Mouse (Mus musculus) testis, adult 2 months (tissue): ENCODE results near the gene Gpha2. TPM values are rescaled to one million over a fixed set of nuclear protein-coding genes. Genes with fewer than 3 reads are reported as not detected.

Source experiments
- H3K27ac ChIP-seq: fragments of 200-500 bp; 2 replicates; pipeline ENCODE4 v1.5.1; 2012; ENCODE audit warnings: low read depth, low read length; ENCODE audit not compliant: control insufficient read depth, insufficient read depth
- H3K27me3 ChIP-seq: fragments of 200-500 bp; 2 replicates; pipeline ENCODE4 v1.6.1; 2012; ENCODE audit warnings: mild to moderate bottlenecking, low read length, moderate library complexity; ENCODE audit not compliant: control insufficient read depth, insufficient read depth
- H3K36me3 ChIP-seq: fragments of 200-500 bp; 2 replicates; pipeline ENCODE4 v1.6.1; 2012; ENCODE audit warnings: mild to moderate bottlenecking, low read length; ENCODE audit not compliant: control insufficient read depth, insufficient read depth
- H3K4me1 ChIP-seq: fragments of 200-500 bp; 2 replicates; pipeline ENCODE4 v1.6.1; 2012; ENCODE audit warnings: low read length; ENCODE audit not compliant: control insufficient read depth, insufficient read depth
- H3K4me3 ChIP-seq: fragments of 200-500 bp; 2 replicates; pipeline ENCODE4 v1.5.1; 2012; ENCODE audit warnings: low read depth, mild to moderate bottlenecking, low read length, moderate library complexity, mixed read lengths; ENCODE audit not compliant: control insufficient read depth
- CTCF ChIP-seq: fragments of 200-500 bp; IDR thresholded peaks from 2 replicates; pipeline ENCODE4 v1.5.1; 2012; ENCODE audit warnings: low read depth, mild to moderate bottlenecking, inconsistent platforms, low read length, moderate library complexity; ENCODE audit not compliant: control insufficient read depth, insufficient read depth, insufficient replicate concordance
- POLR2A ChIP-seq: fragments of 200-500 bp; IDR thresholded peaks from 2 replicates; pipeline ENCODE4 v1.6.1; 2012; ENCODE audit warnings: low read depth, mild to moderate bottlenecking, inconsistent platforms, low read length, moderate library complexity; ENCODE audit not compliant: control insufficient read depth
- polyA plus RNA-seq: library from polyadenylated mRNA; depleted of rRNA; stranded (reverse); fragments of >200 nt; gene quantifications from 2 replicates; pipeline ENCODE4 v1.2.3, GENCODE M21; 2012; rRNA removed

The Gpha2 gene
- 3.8 and 4.3 TPM in 2 replicates for polyA plus RNA-seq

- TF ChIP-seq CTCF: no peak
- no peak for TF ChIP-seq POLR2A
- no peak within 1 kb of the TSS for H3K27ac ChIP-seq
- no peak within 1 kb of the TSS for H3K4me3 ChIP-seq
Observed at GRCm38 (mm10) chr19:6226135-6226534, at the start of gene Gpha2. TSS of gene Gpha2 (plus strand) at chr19:6226380.

GRCm38 (mm10) chr19:6178775-6179174 lies 47.4 kb upstream of the Gpha2 start:
- H3K4me1 ChIP-seq: peaks cover 2% of the 10 kb centered on the region; the same call in 1 of the 2 replicates
- no peak overlapping the region for H3K27ac ChIP-seq
- H3K36me3 ChIP-seq: no peaks in the 10 kb centered on the region
- H3K27me3 ChIP-seq: no peaks in the 10 kb centered on the region
- no peak overlapping the region for H3K4me3 ChIP-seq
- TF ChIP-seq CTCF (no peak), POLR2A (no peak)

More at GRCm38 (mm10) chr19:6226135-6226534, at the start of gene Gpha2:
- no peaks in the 10 kb centered on the region for H3K27me3 ChIP-seq
- H3K4me1 ChIP-seq: no peaks in the 10 kb centered on the region
- no peaks in the 10 kb centered on the region for H3K36me3 ChIP-seq

GRCm38 (mm10) chr19:6181629-6182028 lies 44.6 kb upstream of the Gpha2 start:
- Histone ChIP-seq H3K4me1 (peaks cover 9% of the 10 kb centered on the region), H3K27me3 (no peaks in the 10 kb centered on the region), H3K36me3 (no peaks in the 10 kb centered on the region), H3K4me3 (no peak overlapping the region), H3K27ac (no peak overlapping the region)
- TF ChIP-seq POLR2A (no peak), CTCF (no peak)

- Histone ChIP-seq H3K4me1 (peaks cover 9% of the 10 kb centered on the region), H3K27ac (no peak overlapping the region), H3K27me3 (no peaks in the 10 kb centered on the region), H3K36me3 (no peaks in the 10 kb centered on the region), H3K4me3 (no peak overlapping the region)
- TF ChIP-seq CTCF (no peak), POLR2A (no peak)
Observed at GRCm38 (mm10) chr19:6182534-6182933, 43.6 kb upstream of the Gpha2 start.

GRCm38 (mm10) chr19:6184131-6184530 lies 42.0 kb upstream of the Gpha2 start, which contains the start of gene Majin:
TSS of gene Majin (plus strand) at chr19:6184388.
- Histone ChIP-seq H3K27me3 (no peaks in the 10 kb centered on the region), H3K4me1 (peaks cover 9% of the 10 kb centered on the region), H3K27ac (peak within 1 kb of the TSS; percentile 79), H3K36me3 (no peaks in the 10 kb centered on the region), H3K4me3 (peak within 1 kb of the TSS; percentile 79)
- 0 out of 2 replicates have a peak, but pooled peaks have one; percentile 43 for TF ChIP-seq POLR2A
- no peak for TF ChIP-seq CTCF

- Histone ChIP-seq H3K36me3 (no peaks in the 10 kb centered on the region; the same call in 1 of the 2 replicates), H3K27ac (no peak overlapping the region), H3K27me3 (no peaks in the 10 kb centered on the region), H3K4me1 (no peaks in the 10 kb centered on the region), H3K4me3 (no peak overlapping the region)
- TF ChIP-seq CTCF (no peak), POLR2A (no peak)
Observed at GRCm38 (mm10) chr19:6204265-6204664, 21.9 kb upstream of the Gpha2 start.

GRCm38 (mm10) chr19:6206716-6207115 lies 19.5 kb upstream of the Gpha2 start:
- H3K36me3 ChIP-seq: no peaks in the 10 kb centered on the region; the same call in 1 of the 2 replicates
- no peak overlapping the region for H3K27ac ChIP-seq
- no peaks in the 10 kb centered on the region for H3K4me1 ChIP-seq
- no peak for TF ChIP-seq CTCF
- no peak for TF ChIP-seq POLR2A
- no peaks in the 10 kb centered on the region for H3K27me3 ChIP-seq
- H3K4me3 ChIP-seq: no peak overlapping the region

GRCm38 (mm10) chr19:6216046-6216705 lies 10.0 kb upstream of the Gpha2 start:
- Histone ChIP-seq H3K36me3 (no peaks in the 10 kb centered on the region), H3K27me3 (no peaks in the 10 kb centered on the region), H3K4me1 (no peaks in the 10 kb centered on the region), H3K4me3 (no peak overlapping the region), H3K27ac (no peak overlapping the region)
- TF ChIP-seq POLR2A: no peak
